In genomic region chr13:110094998-110095397, GRCm38 (mm10) we compare ENCODE assay signal across 20 mouse cellular contexts.
A peak's percentile ranks its signal among the peaks of the same experiment; 100 is the strongest.
DNase-seq lines count a peak whose midpoint lies in the region; ATAC-seq lines count a peak whose summit lies in the region.
"Had no signal": no experiment of that assay in that cellular context is flagged by ENCODE, and none has a peak within 500 bp of the region (broad histone marks: within the 10 kb centered on the region; RNA-seq: fewer than 3 reads in every experiment).

No protein-coding gene starts in this region.

- no peak overlapping the region for H3K4me3 ChIP-seq in embryonic facial prominence, embryonic 14.5 days (ENCODE audit: low read depth, low read length)
- no peak overlapping the region for H3K4me3 ChIP-seq in forebrain, embryonic 13.5 days
- H3K4me3 ChIP-seq in hindbrain, embryonic 15.5 days: no peak overlapping the region
- H3K4me3 ChIP-seq in midbrain, embryonic 16.5 days (ENCODE audit: low read depth, low read length): no peak overlapping the region
- H3K4me3 ChIP-seq: embryonic facial prominence, embryonic 15.5 days; limb, embryonic 12.5 days had no signal

- H3K9me3 ChIP-seq in embryonic facial prominence, embryonic 14.5 days (ENCODE audit: control insufficient read depth, low read length): no peaks in the 10 kb centered on the region
- H3K9me3 ChIP-seq in forebrain, embryonic 13.5 days (replicated peaks): no peaks in the 10 kb centered on the region
- H3K9me3 ChIP-seq in hindbrain, embryonic 15.5 days: no peaks in the 10 kb centered on the region
- H3K9me3 ChIP-seq in midbrain, embryonic 16.5 days (replicated peaks; ENCODE audit: control insufficient read depth, low read length, poor library complexity, severe bottlenecking): no peaks in the 10 kb centered on the region
- H3K9me3 ChIP-seq: embryonic facial prominence, embryonic 15.5 days had no signal

- ATAC-seq in embryonic facial prominence, embryonic 14.5 days (ENCODE audit: low read depth): peak; percentile 69
- 0 out of 2 replicates have a peak, but pooled peaks have one; percentile 34 for ATAC-seq in forebrain, embryonic 13.5 days
- ATAC-seq in hindbrain, embryonic 15.5 days (ENCODE audit: low FRiP score, low read depth): peak; percentile 65
- peak; percentile 63 for ATAC-seq in midbrain, embryonic 16.5 days
- ATAC-seq: intestine, postnatal 0 days had no signal

- no peaks in the 10 kb centered on the region for H3K27me3 ChIP-seq in embryonic facial prominence, embryonic 14.5 days (replicated peaks; ENCODE audit: control insufficient read depth, insufficient read depth, low read length)
- no peaks in the 10 kb centered on the region for H3K27me3 ChIP-seq in forebrain, embryonic 13.5 days
- no peaks in the 10 kb centered on the region for H3K27me3 ChIP-seq in hindbrain, embryonic 15.5 days
- H3K27me3 ChIP-seq in midbrain, embryonic 16.5 days (ENCODE audit: control insufficient read depth, insufficient read depth, low read depth, low read length): no peaks in the 10 kb centered on the region
- H3K27me3 ChIP-seq: embryonic facial prominence, embryonic 15.5 days; limb, embryonic 12.5 days had no signal

- no peak overlapping the region for H3K9ac ChIP-seq in embryonic facial prominence, embryonic 14.5 days (ENCODE audit: low read depth, low read length)
- no peak overlapping the region for H3K9ac ChIP-seq in forebrain, embryonic 13.5 days
- H3K9ac ChIP-seq in hindbrain, embryonic 15.5 days: no peak overlapping the region
- H3K9ac ChIP-seq in midbrain, embryonic 16.5 days (ENCODE audit: low read depth, low read length): no peak overlapping the region
- H3K9ac ChIP-seq: embryonic facial prominence, embryonic 15.5 days; limb, embryonic 12.5 days had no signal

- H3K4me2 ChIP-seq in embryonic facial prominence, embryonic 14.5 days (ENCODE audit: low read depth, low read length): no peak overlapping the region
- H3K4me2 ChIP-seq in forebrain, embryonic 13.5 days: no peak overlapping the region
- no peak overlapping the region for H3K4me2 ChIP-seq in hindbrain, embryonic 15.5 days
- 0 out of 2 replicates have a peak overlapping the region, but pooled peaks have one; percentile 15 for H3K4me2 ChIP-seq in midbrain, embryonic 16.5 days (ENCODE audit: low read length)
- H3K4me2 ChIP-seq: embryonic facial prominence, embryonic 15.5 days; heart, embryonic 11.5 days; limb, embryonic 12.5 days had no signal

- peak; percentile 54 for DNase-seq in embryonic facial prominence, embryonic 14.5 days (ENCODE audit: low spot score)
- no peak for DNase-seq in c-Kit-positive CD71-positive TER-119-positive erythroid progenitor cells, embryonic 14.5 days (ENCODE audit: low spot score)
- no peak for DNase-seq in kidney, postnatal 4 days
- DNase-seq in adrenal gland, postnatal 36 days: no peak
- DNase-seq in kidney, postnatal 25 days: no peak
- DNase-seq: cerebellum, adult 18-20 months; gastrocnemius, postnatal 36 days; heart, postnatal 36 days; kidney, postnatal 36 days; layer of hippocampus, postnatal 36 days; lung, postnatal 36 days; right cerebral cortex, postnatal 14 days; thymus, postnatal 25 days had no signal

- peaks cover 3% of the 10 kb centered on the region; the same call in 1 of the 2 replicates for H3K4me1 ChIP-seq in embryonic facial prominence, embryonic 14.5 days (ENCODE audit: control insufficient read depth, insufficient read depth, low read length)
- H3K4me1 ChIP-seq in forebrain, embryonic 13.5 days: peaks cover 14% of the 10 kb centered on the region
- peaks cover 29% of the 10 kb centered on the region for H3K4me1 ChIP-seq in hindbrain, embryonic 15.5 days (replicated peaks)
- H3K4me1 ChIP-seq in midbrain, embryonic 16.5 days (ENCODE audit: control insufficient read depth, insufficient read depth, low read length): peaks cover 22% of the 10 kb centered on the region

- WGBS in embryonic facial prominence, embryonic 14.5 days: 67% methylated on average over 6 of the region's 6 CpGs
- WGBS in forebrain, embryonic 13.5 days: 50% methylated on average over 6 of the region's 6 CpGs
- 37% methylated on average over 6 of the region's 6 CpGs for WGBS in hindbrain, embryonic 15.5 days
- WGBS in midbrain, embryonic 16.5 days: 38% methylated on average over 6 of the region's 6 CpGs

- no peak overlapping the region; the same call in 1 of the 2 replicates for H3K27ac ChIP-seq in embryonic facial prominence, embryonic 14.5 days (replicated peaks; ENCODE audit: low read depth, low read length)
- peak overlapping the region; percentile 40 for H3K27ac ChIP-seq in forebrain, embryonic 13.5 days
- H3K27ac ChIP-seq in hindbrain, embryonic 15.5 days (replicated peaks): peak overlapping the region; percentile 81
- peak overlapping the region; percentile 72 for H3K27ac ChIP-seq in midbrain, embryonic 16.5 days (ENCODE audit: low read length)
- H3K27ac ChIP-seq: embryonic facial prominence, embryonic 15.5 days; limb, embryonic 12.5 days had no signal

- no peaks in the 10 kb centered on the region for H3K36me3 ChIP-seq in embryonic facial prominence, embryonic 14.5 days (ENCODE audit: control insufficient read depth, insufficient read depth, low read length)
- no peaks in the 10 kb centered on the region for H3K36me3 ChIP-seq in forebrain, embryonic 13.5 days (ENCODE audit: poor library complexity, severe bottlenecking)
- H3K36me3 ChIP-seq in hindbrain, embryonic 15.5 days: no peaks in the 10 kb centered on the region
- no peaks in the 10 kb centered on the region for H3K36me3 ChIP-seq in midbrain, embryonic 16.5 days (ENCODE audit: control insufficient read depth, insufficient read depth, low read length)
- H3K36me3 ChIP-seq: embryonic facial prominence, embryonic 15.5 days; limb, embryonic 12.5 days had no signal
